Mouse (Mus musculus): ENCODE data around the gene Pycr1. TPM values are rescaled to one million over a fixed set of nuclear protein-coding genes. Genes with fewer than 3 reads are reported as not detected.

Gene Pycr1
- polyA plus RNA-seq, 2 experiments, result 4.0 to 4.8 TPM

- Histone ChIP-seq H3K9ac (replicated peaks) (peak overlapping the region; percentile 99), H3K27me3 (ENCODE audit: control insufficient read depth, insufficient read depth, low read length) (no peaks in the 10 kb centered on the region), H3K27ac (peak overlapping the region; percentile 99), H3K9me3 (ENCODE audit: control insufficient read depth, low read length) (no peaks in the 10 kb centered on the region), H3K36me3 (replicated peaks; ENCODE audit: control insufficient read depth, insufficient read depth, low read depth) (peaks cover 9% of the 10 kb centered on the region), H3K4me3 (ENCODE audit: insufficient read depth in 1 of 2, low read depth in 2 of 2, low read length in 2 of 2) (peak overlapping the region; percentile 64 to 89), H3K4me1 (replicated peaks; ENCODE audit: control insufficient read depth in 2 of 2, insufficient read depth in 2 of 2, low read length in 1 of 2) (peaks cover 36 to 41% of the 10 kb centered on the region in 2 experiments), H3K4me2 (ENCODE audit: low read depth) (peak overlapping the region; percentile 75)
- no peak for TF ChIP-seq EP300 (IDR thresholded peaks at IDR 0.05; ENCODE audit: low read depth)
- no peak for TF ChIP-seq CTCF (IDR thresholded peaks at IDR 0.05; ENCODE audit: low read depth)
- WGBS (ENCODE audit: insufficient replicate concordance), result under 1% methylated on average over 109 of the region's 116 CpGs
- DNase-seq (ENCODE audit: low read depth in 3 of 3, low spot score in 3 of 3) (peak in 2 of 3 experiments; percentile 70 to 73), ATAC-seq (ENCODE audit: insufficient read depth) (peak; percentile 79)
Observed at GRCm38 (mm10) chr11:120632559-120633519, 10.7 kb downstream of the Pycr1 start.

DNA sequence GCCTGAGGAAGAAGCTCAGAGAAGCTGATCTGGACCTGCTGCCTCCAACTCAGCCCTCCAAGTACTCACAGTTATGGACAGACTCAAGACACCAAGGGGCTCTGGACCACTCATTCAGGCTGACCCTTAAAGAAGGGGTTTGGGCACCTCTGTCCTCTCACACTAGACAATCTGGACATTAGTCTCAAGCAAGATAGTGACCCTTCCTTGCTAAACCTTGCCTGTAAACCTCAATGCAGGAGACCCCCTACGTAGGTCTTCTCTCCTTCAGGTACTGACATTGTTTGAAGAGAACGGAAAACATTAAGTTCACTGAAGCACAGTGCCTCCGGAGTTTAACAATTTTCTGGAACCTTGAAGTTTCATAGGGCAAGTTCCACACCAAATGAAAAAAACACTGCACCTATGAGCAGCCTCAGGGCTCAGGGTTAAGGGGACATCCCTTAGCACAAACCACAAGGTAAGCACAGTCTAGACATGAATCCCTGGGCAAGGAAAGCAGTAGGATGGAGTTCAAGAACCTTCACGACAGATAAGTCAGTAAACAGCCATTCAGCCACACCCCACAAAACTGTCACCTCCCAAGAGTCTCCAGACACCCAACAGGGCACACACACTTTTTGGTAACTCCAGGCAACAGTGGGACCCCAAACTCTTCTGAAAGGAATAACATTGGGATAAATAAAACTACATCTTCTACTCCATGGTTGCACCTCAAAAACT is 11.7 kb downstream of the Pycr1 start:
- Histone ChIP-seq H3K9ac (replicated peaks) (peak overlapping the region; percentile 99), H3K4me3 (ENCODE audit: insufficient read depth in 1 of 2, low read depth in 2 of 2, low read length in 2 of 2) (peak overlapping the region; percentile 64 to 89), H3K27ac (peak overlapping the region; percentile 99), H3K9me3 (ENCODE audit: control insufficient read depth, low read length) (no peaks in the 10 kb centered on the region), H3K4me2 (ENCODE audit: low read depth) (peak overlapping the region; percentile 75), H3K4me1 (replicated peaks; ENCODE audit: control insufficient read depth in 2 of 2, insufficient read depth in 2 of 2, low read length in 1 of 2) (peaks cover 36 to 41% of the 10 kb centered on the region in 2 experiments), H3K36me3 (replicated peaks; ENCODE audit: control insufficient read depth, insufficient read depth, low read depth) (peaks cover 9% of the 10 kb centered on the region), H3K27me3 (ENCODE audit: control insufficient read depth, insufficient read depth, low read length) (no peaks in the 10 kb centered on the region)
- DNase-seq (ENCODE audit: low read depth in 3 of 3, low spot score in 3 of 3) (peak in 2 of 3 experiments; percentile 67 to 72), ATAC-seq (ENCODE audit: insufficient read depth) (peak; percentile 19; the same call in 1 of the 2 replicates)
- no peak for TF ChIP-seq EP300 (IDR thresholded peaks at IDR 0.05; ENCODE audit: low read depth)
- TF ChIP-seq CTCF (IDR thresholded peaks at IDR 0.05; ENCODE audit: low read depth), result no peak
- 33% methylated on average over 4 of the region's 4 CpGs for WGBS (ENCODE audit: insufficient replicate concordance)

- Histone ChIP-seq H3K4me2 (ENCODE audit: low read depth) (peak overlapping the region; percentile 75), H3K9me3 (ENCODE audit: control insufficient read depth, low read length) (no peaks in the 10 kb centered on the region), H3K4me1 (replicated peaks; ENCODE audit: control insufficient read depth in 2 of 2, insufficient read depth in 2 of 2, low read length in 1 of 2) (peaks cover 36 to 46% of the 10 kb centered on the region in 2 experiments), H3K9ac (replicated peaks) (peak overlapping the region; percentile 99), H3K27ac (peak overlapping the region; percentile 99), H3K27me3 (ENCODE audit: control insufficient read depth, insufficient read depth, low read length) (no peaks in the 10 kb centered on the region), H3K4me3 (ENCODE audit: insufficient read depth in 1 of 2, low read depth in 2 of 2, low read length in 2 of 2) (peak overlapping the region; percentile 64 to 89), H3K36me3 (replicated peaks; ENCODE audit: control insufficient read depth, insufficient read depth, low read depth) (peaks cover 9% of the 10 kb centered on the region)
- TF ChIP-seq EP300 (IDR thresholded peaks at IDR 0.05; ENCODE audit: low read depth), result no peak
- TF ChIP-seq CTCF (IDR thresholded peaks at IDR 0.05; ENCODE audit: low read depth), result no peak
- 1% methylated on average over 7 of the region's 7 CpGs for WGBS (ENCODE audit: insufficient replicate concordance)
- ATAC-seq (ENCODE audit: insufficient read depth), result no peak
- no peak for DNase-seq (ENCODE audit: low read depth in 3 of 3, low spot score in 3 of 3)
Observed at GRCm38 (mm10) chr11:120630881-120631725, 12.5 kb downstream of the Pycr1 start.

- H3K9ac ChIP-seq (replicated peaks), result peak overlapping the region; percentile 99
- H3K4me1 ChIP-seq (replicated peaks; ENCODE audit: control insufficient read depth in 2 of 2, insufficient read depth in 2 of 2, low read length in 1 of 2), result peaks cover 37 to 52% of the 10 kb centered on the region in 2 experiments
- 23% methylated on average over 5 of the region's 5 CpGs for WGBS (ENCODE audit: insufficient replicate concordance)
- peak overlapping the region; percentile 75 for H3K4me2 ChIP-seq (ENCODE audit: low read depth)
- no peaks in the 10 kb centered on the region for H3K27me3 ChIP-seq (ENCODE audit: control insufficient read depth, insufficient read depth, low read length)
- H3K27ac ChIP-seq, result peak overlapping the region; percentile 99
- TF ChIP-seq CTCF (IDR thresholded peaks at IDR 0.05; ENCODE audit: low read depth) (no peak), EP300 (IDR thresholded peaks at IDR 0.05; ENCODE audit: low read depth) (no peak)
- peaks cover 9% of the 10 kb centered on the region for H3K36me3 ChIP-seq (replicated peaks; ENCODE audit: control insufficient read depth, insufficient read depth, low read depth)
- H3K9me3 ChIP-seq (ENCODE audit: control insufficient read depth, low read length), result no peaks in the 10 kb centered on the region
- DNase-seq (ENCODE audit: low read depth in 3 of 3, low spot score in 3 of 3) (no peak), ATAC-seq (ENCODE audit: insufficient read depth) (peak; percentile 27)
- H3K4me3 ChIP-seq (ENCODE audit: insufficient read depth in 1 of 2, low read depth in 2 of 2, low read length in 2 of 2), result peak overlapping the region; percentile 64 to 89
Observed at GRCm38 (mm10) chr11:120630401-120630871, 13.1 kb downstream of the Pycr1 start.
